Mouse (Mus musculus): ENCODE measurements around the gene Chpf.

Gene Chpf

GRCm38 (mm10) chr1:75457710-75458024, 21.4 kb downstream of the Chpf start:
- no peak for DNase-seq

- no peak for DNase-seq
Measured at GRCm38 (mm10) chr1:75456746-75457564, 22.2 kb downstream of the Chpf start.

- DNase-seq, result no peak
Measured at GRCm38 (mm10) chr1:75455948-75456347, 23.2 kb downstream of the Chpf start.

GRCm38 (mm10) chr1:75455433-75455832, 23.7 kb downstream of the Chpf start:
- no peak for DNase-seq

GRCm38 (mm10) chr1:75451900-75452299, 27.2 kb downstream of the Chpf start:
- DNase-seq, result no peak

GRCm38 (mm10) chr1:75450314-75451005, 28.6 kb downstream of the Chpf start, which contains the start of gene Asic4:
TSS of gene Asic4 (plus strand) at chr1:75450436.
- DNase-seq, result no peak

- DNase-seq, result no peak
Measured at GRCm38 (mm10) chr1:75449377-75450135, 29.6 kb downstream of the Chpf start.

GRCm38 (mm10) chr1:75448937-75449336, 30.2 kb downstream of the Chpf start:
- no peak for DNase-seq

GRCm38 (mm10) chr1:75448052-75448431, 31.1 kb downstream of the Chpf start:
- no peak for DNase-seq

- DNase-seq, result no peak
Measured at GRCm38 (mm10) chr1:75447265-75448051, 31.6 kb downstream of the Chpf start.

- peak; percentile 60 for DNase-seq
Measured at GRCm38 (mm10) chr1:75446656-75447055, 32.5 kb downstream of the Chpf start.

GRCm38 (mm10) chr1:75445751-75446611, 33.1 kb downstream of the Chpf start:
- peak; percentile 92 for DNase-seq

GRCm38 (mm10) chr1:75445141-75445701, 33.9 kb downstream of the Chpf start:
- DNase-seq, result peak; percentile 75

GRCm38 (mm10) chr1:75444208-75444607, 34.9 kb downstream of the Chpf start:
- DNase-seq, result peak; percentile 72

GRCm38 (mm10) chr1:75443247-75444024, 35.7 kb downstream of the Chpf start:
- peak; percentile 81 for DNase-seq

- DNase-seq, result peak; percentile 95
Measured at GRCm38 (mm10) chr1:75442811-75443210, 36.3 kb downstream of the Chpf start.

GRCm38 (mm10) chr1:75442171-75442570, 36.9 kb downstream of the Chpf start:
- peak; percentile 86 for DNase-seq

GRCm38 (mm10) chr1:75441471-75441996, 37.6 kb downstream of the Chpf start:
- peak; percentile 73 for DNase-seq

GRCm38 (mm10) chr1:75440661-75441060, 38.4 kb downstream of the Chpf start:
- peak; percentile 78 for DNase-seq

GRCm38 (mm10) chr1:75438782-75439181, 40.3 kb downstream of the Chpf start:
- DNase-seq, result peak; percentile 54
